Mouse (Mus musculus): ENCODE data around the gene Fgfrl1.
A peak's percentile ranks its signal among the peaks of the same experiment; 100 is the strongest.

DNA sequence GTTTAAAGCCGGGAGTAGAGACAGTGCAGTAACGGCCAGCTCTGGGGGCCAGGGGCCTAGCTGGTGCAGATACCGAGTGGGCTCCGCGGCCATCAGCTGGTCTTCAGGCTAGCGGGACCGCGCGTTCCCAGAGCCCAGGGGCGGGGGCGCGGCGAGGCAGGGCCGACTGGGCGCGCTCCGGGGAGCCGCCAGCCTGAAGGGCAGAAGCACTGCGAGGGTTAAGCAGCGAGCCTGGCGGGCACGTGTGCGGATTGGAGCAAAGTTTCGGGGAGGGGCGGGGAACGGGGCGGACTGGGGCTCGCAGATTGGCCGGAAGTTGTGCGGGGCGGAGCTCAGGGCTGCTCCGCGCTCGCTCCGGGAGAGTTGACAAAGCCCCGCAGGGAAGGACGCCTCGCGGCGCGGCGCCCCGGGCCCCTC lies 1.7 kb downstream of the Fgfrl1 start:
- no peak for TF ChIP-seq CEBPB (IDR thresholded peaks at IDR 0.05; ENCODE audit: insufficient read depth, poor library complexity, severe bottlenecking)
- TF ChIP-seq POLR2A (IDR thresholded peaks at IDR 0.05; ENCODE audit: insufficient read length, low read depth), result peak; percentile 59
- TF ChIP-seq SRF (IDR thresholded peaks at IDR 0.05; ENCODE audit: control insufficient read depth, insufficient read length, low read depth), result no peak

Data from myocyte (in vitro differentiated cells).